Mouse (Mus musculus) thymus, adult 18-20 months (tissue): Measurements from ENCODE around the gene Lrrc20.

ENCODE experiments used
- DNase-seq, 2 experiments: peaks; one replicate each; pipeline ENCODE4 v3.0.0; 2022; ENCODE audit warnings: mixed read lengths in 2 of 2

Gene Lrrc20

GRCm38 (mm10) chr10:61518320-61518719, 42.7 kb downstream of the Lrrc20 start:
- no peak for DNase-seq

- DNase-seq = no peak
Observed at GRCm38 (mm10) chr10:61519491-61519890, 43.9 kb downstream of the Lrrc20 start.

GRCm38 (mm10) chr10:61520714-61521113, 45.1 kb downstream of the Lrrc20 start:
- DNase-seq = no peak

- no peak for DNase-seq
Observed at GRCm38 (mm10) chr10:61530936-61531335, 55.3 kb downstream of the Lrrc20 start.

GRCm38 (mm10) chr10:61533285-61533684, 57.7 kb downstream of the Lrrc20 start:
- DNase-seq = no peak

- DNase-seq = no peak
Observed at GRCm38 (mm10) chr10:61534371-61535101, 58.9 kb downstream of the Lrrc20 start.

- DNase-seq = no peak
Observed at GRCm38 (mm10) chr10:61535441-61535840, 59.8 kb downstream of the Lrrc20 start.

- DNase-seq = no peak
Observed at GRCm38 (mm10) chr10:61536130-61537035, 60.8 kb downstream of the Lrrc20 start.

GRCm38 (mm10) chr10:61537036-61537380, 61.4 kb downstream of the Lrrc20 start:
- no peak for DNase-seq

GRCm38 (mm10) chr10:61538446-61538845, 62.8 kb downstream of the Lrrc20 start:
- no peak for DNase-seq

- DNase-seq = no peak
Observed at GRCm38 (mm10) chr10:61544127-61544862, 68.7 kb downstream of the Lrrc20 start.

- DNase-seq = no peak
Observed at GRCm38 (mm10) chr10:61544863-61545240, 69.3 kb downstream of the Lrrc20 start.

GRCm38 (mm10) chr10:61550106-61550505, 74.5 kb downstream of the Lrrc20 start:
- DNase-seq = no peak

- DNase-seq = no peak
Observed at GRCm38 (mm10) chr10:61555155-61555554, 79.6 kb downstream of the Lrrc20 start.

- no peak for DNase-seq
Observed at GRCm38 (mm10) chr10:61558631-61559030, 83.0 kb downstream of the Lrrc20 start.

- no peak for DNase-seq
Observed at GRCm38 (mm10) chr10:61559544-61559943, 83.9 kb downstream of the Lrrc20 start.

- DNase-seq = no peak
Observed at GRCm38 (mm10) chr10:61563550-61563949, 87.9 kb downstream of the Lrrc20 start.

GRCm38 (mm10) chr10:61564408-61564807, 88.8 kb downstream of the Lrrc20 start:
- no peak for DNase-seq

GRCm38 (mm10) chr10:61570181-61570580, 94.6 kb downstream of the Lrrc20 start:
- DNase-seq = no peak

GRCm38 (mm10) chr10:61572126-61572525, 96.5 kb downstream of the Lrrc20 start:
- DNase-seq = no peak

GRCm38 (mm10) chr10:61576120-61576767, 100.6 kb downstream of the Lrrc20 start:
- DNase-seq = no peak

GRCm38 (mm10) chr10:61587241-61587849, 111.7 kb downstream of the Lrrc20 start:
- no peak for DNase-seq
